Mouse (Mus musculus) G1E (cell line): ENCODE results near the gene Kif1c. TPM values are rescaled to one million over a fixed set of nuclear protein-coding genes. Genes with fewer than 3 reads are reported as not detected.

Experiments used
- ATAC-seq: 2 replicates; pipeline ENCODE4 v1.8.0; 2016; ENCODE audit warnings: mild to moderate bottlenecking; ENCODE audit not compliant: insufficient number of reproducible peaks, poor library complexity, low FRiP score, severe bottlenecking; ENCODE audit errors: extremely low read depth
- DNase-seq: peaks from one replicate; pipeline ENCODE4 v3.0.0; 2012; ENCODE audit warnings: low spot score
- H3K27me3 ChIP-seq: 2 replicates; pipeline ENCODE4 v1.6.1; 2012; ENCODE audit warnings: mild to moderate bottlenecking, low read length, inconsistent platforms; ENCODE audit not compliant: insufficient read depth
- H3K36me3 ChIP-seq: replicated peaks from 2 replicates; pipeline ENCODE3; 2012; ENCODE audit warnings: mild to moderate bottlenecking, inconsistent platforms
- H3K4me1 ChIP-seq: 2 replicates; pipeline ENCODE4 v1.6.1; 2012; ENCODE audit warnings: low read depth, low read length, inconsistent platforms, mixed read lengths; ENCODE audit not compliant: insufficient read depth
- H3K4me3 ChIP-seq: 2 replicates; pipeline ENCODE4 v1.5.1; 2012; ENCODE audit warnings: low read depth, mild to moderate bottlenecking, inconsistent platforms, low read length, moderate library complexity, mixed read lengths
- H3K9me3 ChIP-seq: replicated peaks from 2 replicates; pipeline ENCODE4 v1.6.1; 2012; ENCODE audit warnings: inconsistent platforms
- CTCF ChIP-seq: IDR thresholded peaks from 2 replicates; pipeline ENCODE4 v1.5.1; 2012; ENCODE audit warnings: low read depth, low read length, inconsistent platforms, mixed read lengths
- GATA1 ChIP-seq: IDR thresholded peaks from 2 replicates; pipeline ENCODE4 v1.6.1; 2012; ENCODE audit warnings: borderline replicate concordance, low read length, inconsistent platforms, mixed read lengths
- GATA2 ChIP-seq: IDR thresholded peaks from 2 replicates; pipeline ENCODE4 v1.6.1; 2012; ENCODE audit warnings: low read depth, low read length, inconsistent platforms, borderline replicate concordance
- POLR2AphosphoS5 ChIP-seq: IDR thresholded peaks from 2 replicates; pipeline ENCODE4 v1.6.1; 2012; ENCODE audit warnings: low read depth, low read length, inconsistent platforms; ENCODE audit not compliant: insufficient replicate concordance
- TAL1 ChIP-seq: conservative IDR thresholded peaks from 2 replicates; pipeline ENCODE4 v1.6.1; 2012; ENCODE audit warnings: low read depth, low read length, inconsistent platforms, mixed read lengths
- polyA plus RNA-seq: library from polyadenylated mRNA; stranded (reverse); fragments of >175 nt; gene quantifications from 2 replicates; pipeline ENCODE4 v1.2.3, GENCODE M21; 2012
- total RNA-seq, 2 experiments: library from RNA; stranded (forward) in 1 of 2; stranded (reverse) in 1 of 2; fragments of 200-1000 nt in 1 of 2; fragments of >200 nt in 1 of 2; fragmentation: Nextera tagmentation in 1 of 2; gene quantifications; 2 replicates each; pipeline ENCODE4 v1.2.3; 2014 to 2017

Kif1c gene
- total and polyA plus RNA-seq, 3 experiments: 11.7 to 30.4 (median 13.9) TPM

DNA sequence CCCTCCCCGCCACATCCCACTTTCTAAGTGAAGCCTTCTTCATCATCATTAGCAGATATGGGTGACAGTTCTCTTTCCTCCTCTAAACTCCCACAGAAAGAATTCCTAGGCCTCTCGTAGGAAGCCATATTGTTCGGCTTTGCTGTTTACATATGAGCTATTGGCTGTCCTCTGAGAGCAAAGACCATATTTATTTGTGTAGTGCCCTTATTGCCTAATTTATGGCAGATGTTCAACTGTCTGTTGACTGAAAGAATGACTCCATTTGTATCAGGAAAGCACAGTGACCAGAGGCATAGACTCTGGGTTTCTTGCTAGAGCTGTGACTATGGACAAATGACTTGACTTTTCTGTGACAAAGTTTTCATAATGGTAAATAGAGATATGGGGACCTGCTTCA lies 41.3 kb downstream of the Kif1c start:
- Histone ChIP-seq H3K4me3 (no peak overlapping the region), H3K4me1 (peaks cover 4% of the 10 kb centered on the region), H3K9me3 (no peaks in the 10 kb centered on the region), H3K27me3 (peaks cover 32% of the 10 kb centered on the region), H3K36me3 (no peaks in the 10 kb centered on the region)
- TF ChIP-seq GATA1 (no peak), GATA2 (no peak), CTCF (no peak), TAL1 (no peak), POLR2AphosphoS5 (no peak)
- ATAC-seq: no peak
- DNase-seq: no peak

DNA sequence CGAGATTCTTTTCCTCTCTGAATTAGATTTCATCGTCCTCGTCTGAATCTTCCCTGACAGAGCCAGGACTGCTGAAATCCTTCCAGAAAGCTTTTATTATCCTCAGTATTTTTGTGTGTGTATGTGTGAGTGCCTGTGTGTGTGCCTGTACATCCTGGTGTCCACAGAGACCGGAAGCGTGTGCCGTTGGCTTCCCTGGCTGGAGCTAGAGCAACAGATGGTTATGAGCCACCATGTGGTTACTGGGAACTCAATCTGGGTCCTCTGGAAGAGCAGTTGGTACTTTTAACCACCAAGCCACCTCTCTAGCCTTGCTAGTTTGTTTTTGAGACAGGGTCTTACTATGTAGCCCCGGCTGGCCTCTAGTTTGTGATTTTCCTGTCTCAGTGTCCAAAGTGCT lies 41.8 kb downstream of the Kif1c start:
- DNase-seq: no peak
- ATAC-seq: no peak
- H3K36me3 ChIP-seq: no peaks in the 10 kb centered on the region
- no peak overlapping the region for H3K4me3 ChIP-seq
- peaks cover 4% of the 10 kb centered on the region for H3K4me1 ChIP-seq
- peaks cover 30% of the 10 kb centered on the region for H3K27me3 ChIP-seq
- TF ChIP-seq TAL1: no peak
- TF ChIP-seq POLR2AphosphoS5: no peak
- no peak for TF ChIP-seq CTCF
- TF ChIP-seq GATA2: no peak
- no peak for TF ChIP-seq GATA1
- H3K9me3 ChIP-seq: no peaks in the 10 kb centered on the region

DNA sequence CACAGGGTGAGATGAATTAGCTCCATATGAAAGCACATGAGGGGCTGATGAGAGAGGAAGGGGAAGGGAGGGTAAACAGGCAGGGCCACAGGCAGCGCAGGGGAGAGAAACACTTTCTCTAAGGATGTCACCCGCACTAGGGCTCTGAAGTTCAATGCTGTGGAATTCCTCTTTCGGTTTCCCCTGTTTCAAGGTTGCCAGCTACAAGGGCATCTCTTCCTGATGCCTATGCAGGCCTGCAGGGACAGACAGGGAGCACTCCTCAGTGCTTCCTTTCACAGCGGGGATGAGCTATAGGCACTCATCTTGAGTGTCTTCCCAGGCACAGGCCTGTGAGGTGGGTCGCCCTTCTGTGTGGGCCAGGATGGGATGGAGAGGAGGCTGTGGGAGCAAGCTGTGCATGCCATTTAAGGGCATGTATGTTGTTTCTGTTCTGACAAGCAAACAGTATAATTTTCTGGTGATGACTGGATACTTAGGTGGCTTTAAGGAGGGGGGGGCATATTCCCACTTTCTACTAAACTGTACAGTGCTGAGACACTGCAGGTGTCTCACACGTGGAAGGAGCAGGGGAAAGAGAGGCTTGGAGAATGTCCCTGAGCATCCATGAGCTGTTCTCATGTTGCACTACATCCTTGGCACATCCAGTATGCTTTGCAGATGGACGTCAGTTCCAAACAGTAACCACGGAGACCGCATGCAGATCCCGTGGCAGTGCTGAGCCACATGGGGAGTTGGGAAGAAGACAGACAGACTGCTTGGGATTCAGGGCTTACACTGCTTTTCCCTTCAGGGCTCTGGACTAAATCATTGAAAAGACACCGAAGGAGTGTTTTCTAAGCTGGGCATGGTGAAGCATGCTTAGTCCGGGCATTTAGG lies 42.5 kb downstream of the Kif1c start:
- Histone ChIP-seq H3K9me3 (no peaks in the 10 kb centered on the region), H3K4me3 (no peak overlapping the region), H3K4me1 (peaks cover under 1% of the 10 kb centered on the region), H3K27me3 (peaks cover 26% of the 10 kb centered on the region), H3K36me3 (no peaks in the 10 kb centered on the region)
- ATAC-seq: no peak
- TF ChIP-seq TAL1: no peak
- no peak for TF ChIP-seq POLR2AphosphoS5
- DNase-seq: no peak

DNA sequence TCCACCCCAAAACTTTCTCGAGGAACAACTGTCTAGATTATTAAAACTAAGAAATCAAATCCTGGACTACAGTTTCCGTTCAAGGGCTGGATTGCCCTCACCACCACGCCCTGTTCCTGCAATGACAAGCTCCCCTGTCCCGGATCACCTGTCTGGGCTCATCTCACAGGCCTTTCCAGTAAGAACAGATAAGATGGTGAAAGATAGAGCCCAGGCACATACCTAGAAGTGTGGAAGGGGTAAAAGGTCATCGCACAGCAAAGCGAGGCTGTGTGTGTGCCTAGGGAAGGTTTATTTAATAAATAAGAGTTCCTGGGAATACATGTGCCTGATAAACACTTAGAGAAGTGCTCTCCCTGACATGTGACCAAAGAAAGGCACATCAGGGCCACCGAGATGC lies 45.3 kb downstream of the Kif1c start:
- no peak overlapping the region for H3K4me3 ChIP-seq
- no peaks in the 10 kb centered on the region for H3K4me1 ChIP-seq
- H3K9me3 ChIP-seq: peaks cover 4% of the 10 kb centered on the region; the same call in 1 of the 2 replicates
- no peaks in the 10 kb centered on the region for H3K36me3 ChIP-seq
- DNase-seq: no peak
- TF ChIP-seq TAL1 (no peak), POLR2AphosphoS5 (no peak), GATA1 (no peak), CTCF (no peak), GATA2 (no peak)
- H3K27me3 ChIP-seq: peaks cover 23% of the 10 kb centered on the region
- ATAC-seq: no peak

DNA sequence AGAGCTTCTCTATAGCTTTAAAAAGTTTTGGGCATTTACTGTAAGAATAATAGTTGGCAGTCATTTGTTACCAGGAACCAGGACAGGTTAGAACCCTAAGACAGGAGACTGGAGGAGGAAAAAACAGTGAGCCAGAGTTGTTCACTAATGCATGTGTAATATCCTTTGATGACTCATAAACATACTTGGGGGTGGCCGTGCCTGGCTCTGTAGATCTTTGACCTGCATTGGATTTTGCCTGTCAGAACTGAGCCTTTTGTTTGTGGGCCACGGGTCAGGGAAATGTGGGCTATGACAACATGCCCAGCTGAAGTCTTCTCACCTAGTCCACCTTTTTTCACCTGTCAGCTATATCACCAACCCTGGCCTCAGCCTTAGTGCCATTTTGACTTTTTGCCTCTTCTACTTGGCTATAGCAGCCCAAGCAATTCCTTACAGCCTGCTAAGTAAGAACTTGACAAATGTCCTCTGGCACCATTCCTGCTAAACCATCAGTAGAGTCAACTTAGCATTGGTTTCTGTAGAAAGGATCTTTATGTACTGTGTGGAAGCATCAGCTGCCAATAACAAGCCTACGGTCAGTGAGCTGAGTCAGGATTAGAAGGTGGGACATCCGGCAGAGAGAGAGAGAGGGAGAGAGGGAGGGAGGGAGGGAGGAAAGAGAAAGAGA lies 47.7 kb downstream of the Kif1c start:
- Histone ChIP-seq H3K4me3 (no peak overlapping the region), H3K4me1 (peaks cover 8% of the 10 kb centered on the region), H3K36me3 (no peaks in the 10 kb centered on the region), H3K27me3 (peaks cover 29% of the 10 kb centered on the region), H3K9me3 (peaks cover 4% of the 10 kb centered on the region; the same call in 1 of the 2 replicates)
- ATAC-seq: no peak
- TF ChIP-seq GATA2: no peak
- TF ChIP-seq CTCF: no peak
- TF ChIP-seq GATA1: no peak
- TF ChIP-seq TAL1: no peak
- TF ChIP-seq POLR2AphosphoS5: no peak
- DNase-seq: no peak

DNA sequence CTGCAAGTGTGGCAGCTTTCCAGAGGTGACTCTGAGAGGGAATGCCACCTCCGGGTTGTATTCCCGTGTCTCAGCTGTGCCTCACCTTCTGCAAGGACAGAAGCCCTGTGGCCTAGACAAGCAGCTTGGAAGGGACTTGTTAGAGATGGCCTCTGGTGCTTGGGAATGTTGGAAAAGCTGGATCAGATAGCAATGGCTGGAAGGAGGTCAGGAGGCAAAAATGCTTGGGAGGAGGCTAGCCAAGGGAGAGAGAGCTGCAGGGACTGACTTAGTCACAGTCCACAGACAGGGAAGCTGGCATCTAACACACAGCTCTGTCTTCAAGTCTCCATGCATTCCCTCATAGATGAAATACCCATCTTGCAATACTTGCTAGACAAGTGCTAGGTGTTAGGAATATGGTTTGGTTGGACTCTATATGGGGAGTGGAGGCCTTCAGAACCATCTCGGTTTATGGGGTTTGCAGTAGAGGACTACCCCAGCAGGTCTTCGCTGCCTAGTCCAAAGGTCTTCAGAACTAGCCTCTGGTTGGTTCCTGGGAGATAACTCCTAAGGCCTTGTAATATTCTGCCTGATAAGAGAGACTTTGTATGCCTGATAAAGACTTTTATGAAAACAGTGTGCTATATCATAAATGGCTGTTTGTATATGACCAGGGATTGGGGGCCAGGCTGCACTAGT lies 52.1 kb downstream of the Kif1c start:
- ATAC-seq: no peak

More for the DNA sequence above, 52.1 kb downstream of the Kif1c start:
- no peak for DNase-seq
- H3K9me3 ChIP-seq: peaks cover 4% of the 10 kb centered on the region; the same call in 1 of the 2 replicates
- no peaks in the 10 kb centered on the region for H3K36me3 ChIP-seq
- no peak overlapping the region for H3K4me3 ChIP-seq
- H3K27me3 ChIP-seq: peaks cover 24% of the 10 kb centered on the region
- H3K4me1 ChIP-seq: peaks cover 11% of the 10 kb centered on the region
- TF ChIP-seq GATA2: no peak
- TF ChIP-seq POLR2AphosphoS5: no peak
- no peak for TF ChIP-seq TAL1
- TF ChIP-seq CTCF: no peak
- TF ChIP-seq GATA1: no peak
